Mouse (Mus musculus) embryo, embryonic 10 days (tissue): ENCODE measurements around the gene Rnf212b.

Experiments
- DNase-seq: peaks from one replicate; pipeline ENCODE4 v3.0.0-alpha.2; 2015; ENCODE audit warnings: low spot score

Gene Rnf212b

DNA sequence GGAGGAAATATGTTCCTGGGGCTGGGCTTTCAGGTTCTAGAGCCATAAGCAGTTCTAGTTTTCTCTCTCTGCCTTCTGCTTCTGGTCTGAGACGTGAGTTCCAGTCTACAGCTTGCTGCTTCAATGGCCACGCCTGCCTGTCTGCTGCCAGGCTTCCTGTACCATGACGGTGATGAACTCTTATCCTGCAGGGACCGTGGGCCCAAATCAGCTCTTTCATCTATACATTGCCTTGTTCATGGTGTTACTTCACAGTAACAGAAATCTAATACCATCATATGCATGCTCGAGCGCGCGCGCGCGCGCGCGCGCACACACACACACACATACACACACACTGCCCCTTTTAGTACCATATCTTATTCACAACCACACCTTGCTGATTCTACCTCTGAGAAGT lies 17.2 kb upstream of the Rnf212b start:
- DNase-seq = no peak

DNA sequence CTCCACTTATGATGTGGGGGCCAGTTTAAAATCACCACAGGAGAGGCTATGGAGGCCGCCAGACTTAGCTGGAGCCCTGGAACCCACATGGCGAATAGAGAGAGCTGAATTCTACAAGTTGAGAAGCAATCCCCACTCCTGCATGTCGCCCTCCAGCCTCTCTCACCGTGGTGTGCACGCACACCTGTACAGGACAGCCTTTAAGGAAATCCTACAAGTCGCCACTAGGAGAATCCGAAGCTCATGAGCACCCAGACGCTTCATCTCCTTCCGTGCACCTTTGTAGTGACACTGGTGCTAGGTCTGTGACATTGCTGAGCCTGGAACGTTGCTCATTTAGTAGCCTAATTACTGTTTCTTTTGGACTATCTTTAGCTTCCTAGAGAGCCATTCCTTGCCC lies 14.3 kb upstream of the Rnf212b start:
- DNase-seq = no peak

DNA sequence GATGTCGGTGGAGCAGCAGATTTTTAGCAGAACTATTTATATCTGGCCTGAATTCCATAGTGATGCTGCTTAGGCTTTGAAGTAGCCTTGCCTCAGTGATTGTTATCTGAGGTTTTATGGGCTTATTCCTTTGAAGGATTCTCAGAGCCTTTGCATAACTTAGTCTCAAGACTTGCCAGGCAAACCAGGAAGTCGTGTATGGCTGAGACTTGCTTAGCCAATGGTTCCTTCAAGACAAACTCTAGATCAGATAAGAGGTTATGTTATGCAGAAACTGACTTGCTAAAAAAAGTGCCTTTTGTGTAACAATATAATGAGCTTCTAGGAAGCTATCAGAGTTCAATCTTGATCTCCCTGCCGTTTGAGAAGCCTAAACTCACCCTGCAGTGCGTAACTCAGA lies 11.5 kb upstream of the Rnf212b start:
- no peak for DNase-seq

- no peak for DNase-seq
Observed at GRCm38 (mm10) chr14:54806124-54806523, 7.8 kb upstream of the Rnf212b start.

- no peak for DNase-seq
Observed at GRCm38 (mm10) chr14:54808718-54809667, 4.9 kb upstream of the Rnf212b start.

- DNase-seq = no peak
Observed at GRCm38 (mm10) chr14:54809668-54810033, 4.3 kb upstream of the Rnf212b start.

- DNase-seq = no peak
Observed at GRCm38 (mm10) chr14:54815737-54816136, 1.8 kb downstream of the Rnf212b start.

DNA sequence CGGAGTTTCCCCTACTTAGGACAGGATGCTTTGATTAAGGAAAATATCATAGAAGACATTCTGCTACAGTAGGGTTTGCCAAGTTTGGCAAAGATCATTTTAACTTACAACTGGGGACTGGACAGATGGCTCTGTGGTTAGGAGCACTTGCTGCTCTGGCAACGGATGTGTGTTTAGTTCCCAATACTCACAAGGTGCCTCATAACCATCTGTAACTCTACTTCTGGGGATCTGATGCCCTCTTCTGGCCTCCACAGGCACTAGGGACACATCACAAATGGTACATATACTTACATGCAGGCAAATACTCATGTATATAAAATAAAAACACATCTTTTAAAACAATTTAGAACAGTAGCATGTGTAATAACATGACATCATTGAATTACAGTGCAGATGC lies 3.9 kb downstream of the Rnf212b start:
- peak; percentile 48 for DNase-seq

DNA sequence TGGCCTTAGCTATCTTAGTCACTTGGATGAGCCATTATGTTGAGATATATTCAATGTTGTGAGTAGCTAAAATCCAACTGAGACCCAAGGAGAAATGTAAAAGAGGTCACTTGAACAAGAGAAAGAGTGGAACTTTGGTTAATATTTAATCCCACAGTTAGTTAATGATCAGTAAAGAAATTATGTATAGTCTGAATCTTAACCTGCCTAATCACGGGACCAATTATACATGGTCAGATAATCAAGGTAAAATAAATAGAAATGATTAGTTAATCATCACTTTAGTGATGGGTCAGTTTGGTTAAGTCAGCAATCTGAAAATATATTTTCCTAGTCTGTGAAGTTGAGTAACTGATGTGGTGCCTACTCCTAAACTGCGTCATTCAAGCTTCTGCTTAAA lies 8.4 kb downstream of the Rnf212b start:
- DNase-seq = no peak

DNA sequence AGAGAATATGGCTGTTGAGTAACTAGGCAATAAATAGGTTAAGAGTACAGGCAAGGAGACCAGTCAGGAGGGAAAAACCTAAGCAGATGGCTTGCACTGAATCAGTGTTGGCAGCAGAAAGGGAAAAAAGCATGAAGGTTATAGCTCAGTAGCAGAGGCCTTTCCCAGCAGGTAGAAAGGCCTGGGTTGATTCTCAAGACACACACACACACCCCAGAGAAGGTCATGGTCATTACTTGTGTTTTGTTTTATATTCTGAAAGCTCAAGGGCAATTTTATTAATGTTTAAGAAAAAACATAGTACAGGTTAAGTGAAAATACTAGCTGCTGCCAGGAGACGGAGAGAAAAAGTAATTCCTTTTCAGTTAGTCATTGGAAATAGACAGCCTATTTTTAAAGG lies 9.8 kb downstream of the Rnf212b start:
- no peak for DNase-seq

DNA sequence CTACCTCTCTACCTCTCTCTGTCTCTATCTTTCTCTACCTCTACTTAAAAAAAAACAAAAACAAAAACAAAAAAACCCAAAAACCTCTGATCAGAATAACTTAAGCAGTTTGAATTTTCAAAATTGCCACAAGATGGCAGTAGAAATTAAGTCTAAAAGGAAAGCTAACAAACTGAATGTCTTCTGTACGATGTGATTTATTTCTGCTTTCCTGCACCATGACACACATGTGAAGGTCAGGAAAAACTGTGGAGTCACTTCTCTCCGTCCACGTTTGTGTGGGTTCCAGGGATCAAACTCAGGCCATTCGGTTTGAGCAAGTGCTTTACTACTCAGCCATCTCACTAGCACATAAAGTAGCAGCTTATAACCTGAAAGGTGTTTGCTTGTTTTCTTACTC lies 29.5 kb downstream of the Rnf212b start:
- peak; percentile 65 for DNase-seq

GRCm38 (mm10) chr14:54855726-54856125 lies 41.8 kb downstream of the Rnf212b start:
- DNase-seq = no peak

GRCm38 (mm10) chr14:54856703-54857102 lies 42.8 kb downstream of the Rnf212b start:
- no peak for DNase-seq

- DNase-seq = no peak
Observed at GRCm38 (mm10) chr14:54857891-54858290, 44.0 kb downstream of the Rnf212b start.

DNA sequence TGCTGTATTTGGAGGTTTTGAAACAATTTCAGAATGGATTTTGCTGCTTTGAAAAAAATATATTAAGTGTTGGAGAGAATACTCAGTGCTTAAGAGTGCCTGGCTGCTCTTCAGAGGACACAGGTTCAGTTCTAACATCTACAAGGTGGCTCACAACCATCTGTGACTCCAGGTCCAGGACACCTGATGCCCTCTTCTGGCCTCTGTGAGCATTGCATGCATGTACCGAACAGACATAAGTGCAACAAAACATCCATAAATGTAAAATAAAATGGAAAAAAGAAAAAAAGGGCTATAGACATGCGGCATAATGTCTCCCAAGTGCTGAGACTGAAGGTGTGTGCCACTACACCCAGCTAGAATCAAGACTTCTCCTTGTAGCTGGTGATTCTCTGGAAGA lies 46.6 kb downstream of the Rnf212b start:
- peak; percentile 74 for DNase-seq

- DNase-seq = peak; percentile 98
Observed at GRCm38 (mm10) chr14:54863501-54864312, 49.8 kb downstream of the Rnf212b start.

DNA sequence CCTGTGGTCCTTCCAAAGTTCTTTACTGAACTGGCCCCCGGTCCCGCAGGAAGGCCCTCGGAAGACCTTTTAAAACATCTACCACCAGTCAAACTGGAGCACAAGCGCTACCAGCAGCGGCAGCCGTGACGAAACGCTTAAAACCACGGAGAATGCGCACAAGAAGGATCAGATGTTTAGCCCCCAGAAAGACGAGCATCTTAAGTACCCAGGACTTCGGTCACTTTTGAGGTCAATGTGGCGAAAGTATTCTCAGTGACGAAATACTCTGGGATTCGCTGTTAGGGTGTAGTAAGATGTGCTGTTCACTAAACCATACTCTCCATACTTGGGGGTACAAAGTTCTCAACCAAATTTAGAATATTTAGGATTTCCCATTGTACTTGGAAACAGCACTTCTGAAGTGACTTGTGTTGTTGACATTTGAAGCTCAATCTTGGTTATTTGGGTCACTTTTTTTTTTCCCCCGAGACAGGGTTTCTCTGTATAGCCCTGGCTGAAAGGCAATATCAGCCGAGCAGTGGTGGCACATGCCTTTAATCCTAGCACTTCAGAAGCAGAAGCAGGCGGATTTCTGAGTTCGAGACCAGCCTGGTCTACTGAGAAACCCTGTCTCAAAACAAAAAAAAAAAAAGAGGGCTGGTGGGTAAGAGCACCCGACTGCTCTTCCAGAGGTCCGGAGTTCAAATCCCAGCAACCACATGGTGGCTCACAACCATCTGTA lies 50.5 kb downstream of the Rnf212b start:
- DNase-seq = no peak

DNA sequence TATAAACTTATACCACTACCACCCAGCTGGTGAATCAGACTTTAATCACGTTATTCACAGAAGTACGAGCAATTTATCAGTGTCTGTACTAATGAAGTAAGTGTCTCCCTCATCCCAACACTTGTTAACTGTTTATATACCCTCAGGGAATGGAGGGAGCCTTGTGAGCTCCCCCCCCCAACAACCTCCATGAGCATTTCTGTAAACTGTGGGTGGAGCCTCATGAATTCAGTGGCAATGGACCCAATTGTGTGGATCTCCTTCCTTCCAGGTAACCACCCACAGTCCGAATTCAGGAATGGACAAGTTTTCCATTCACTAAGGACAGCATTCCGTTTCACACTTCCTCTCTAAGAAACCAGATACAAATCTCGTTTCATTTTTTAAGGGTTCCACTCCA lies 51.7 kb downstream of the Rnf212b start:
- no peak for DNase-seq

GRCm38 (mm10) chr14:54866268-54866667 lies 52.3 kb downstream of the Rnf212b start:
- no peak for DNase-seq

DNA sequence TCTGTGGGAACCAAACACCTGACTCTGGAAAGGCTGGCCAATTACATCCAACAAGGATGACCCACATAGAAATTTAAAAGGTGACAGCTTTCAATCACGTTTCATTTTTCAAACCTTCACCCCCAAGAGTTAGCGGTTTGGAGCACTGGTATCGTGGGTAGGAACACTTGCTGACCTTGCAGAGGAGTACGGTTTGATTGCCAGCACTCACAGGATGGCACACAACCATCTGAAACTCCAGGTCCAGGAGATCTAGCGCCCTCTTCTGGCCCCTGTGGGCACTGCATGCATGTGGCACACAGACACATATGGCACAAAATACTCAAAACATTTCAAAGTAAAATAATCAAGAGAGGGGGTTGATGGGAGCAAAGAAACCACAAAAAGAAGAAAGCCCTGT lies 53.0 kb downstream of the Rnf212b start:
- peak; percentile 24 for DNase-seq

DNA sequence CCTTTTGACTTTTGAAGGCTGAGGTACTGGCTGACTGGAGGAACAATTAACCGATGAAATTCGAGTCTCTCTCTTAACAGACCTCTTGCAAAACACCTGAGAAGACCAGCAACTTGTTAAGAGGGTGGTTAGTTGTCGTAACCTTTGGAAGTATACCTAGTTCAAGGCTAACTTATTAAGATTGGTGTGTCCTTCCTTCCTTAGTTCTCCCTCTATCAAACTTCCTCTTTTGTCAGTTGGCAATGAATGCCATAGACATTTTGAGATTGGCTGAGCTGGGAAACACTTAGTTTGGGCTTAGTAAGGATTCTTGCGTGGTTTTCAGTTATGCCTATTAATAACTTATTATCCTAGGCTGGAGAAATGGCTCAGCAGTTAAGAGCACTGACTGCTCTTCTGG lies 54.1 kb downstream of the Rnf212b start:
- no peak for DNase-seq

DNA sequence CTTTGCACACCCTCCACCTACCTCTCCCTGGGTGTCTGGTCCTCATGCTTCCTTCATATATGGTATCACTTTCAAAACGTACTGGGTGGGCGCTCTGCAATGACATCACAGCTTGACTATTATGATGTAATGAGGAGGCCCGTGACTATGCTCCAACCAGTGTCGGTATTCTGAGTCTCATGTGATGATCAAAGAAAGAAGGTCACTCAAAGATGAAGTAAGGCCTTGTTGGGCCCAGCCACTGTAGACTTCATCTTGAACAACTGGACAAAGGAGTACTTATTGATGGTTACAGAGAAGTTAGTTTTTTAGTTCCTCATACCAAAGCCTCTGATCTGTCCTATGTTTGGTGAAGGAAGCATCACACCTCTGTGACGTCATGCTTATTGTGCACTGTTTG lies 56.9 kb downstream of the Rnf212b start, which contains the start of gene Homez:
Gene Homez, minus strand, starts transcription at position 101 of the 400 bp plus-strand sequence.
- DNase-seq = no peak
